Mouse (Mus musculus): ENCODE data around the gene Gm2075. TPM values are rescaled to one million over a fixed set of nuclear protein-coding genes. Genes with fewer than 3 reads are reported as not detected.

Gene Gm2075
- not detected for polyA plus RNA-seq (2017; shearing (Covaris generic))

DNA sequence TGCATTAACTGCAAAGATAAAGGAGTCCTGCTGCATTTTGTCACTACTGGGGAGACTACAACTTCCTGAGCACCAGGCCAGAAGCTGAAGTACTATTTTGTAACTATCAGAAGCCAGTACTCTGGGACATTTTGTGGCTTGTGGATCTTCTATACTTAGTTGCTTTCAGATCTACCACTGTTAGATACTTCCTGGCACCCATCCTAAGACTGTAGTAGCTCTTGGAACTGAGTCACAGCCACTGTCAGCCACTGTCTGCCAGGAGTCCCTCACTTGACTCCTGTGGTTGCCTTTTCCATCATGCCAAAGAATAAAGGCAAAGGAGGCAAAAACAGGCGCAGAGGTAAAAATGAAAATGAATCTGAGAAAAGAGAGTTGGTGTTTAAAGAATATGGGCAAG, at the start of gene Gm2075:
Gm2075 (plus strand) TSS at position 301 of the 400 bp plus-strand sequence.

DNA sequence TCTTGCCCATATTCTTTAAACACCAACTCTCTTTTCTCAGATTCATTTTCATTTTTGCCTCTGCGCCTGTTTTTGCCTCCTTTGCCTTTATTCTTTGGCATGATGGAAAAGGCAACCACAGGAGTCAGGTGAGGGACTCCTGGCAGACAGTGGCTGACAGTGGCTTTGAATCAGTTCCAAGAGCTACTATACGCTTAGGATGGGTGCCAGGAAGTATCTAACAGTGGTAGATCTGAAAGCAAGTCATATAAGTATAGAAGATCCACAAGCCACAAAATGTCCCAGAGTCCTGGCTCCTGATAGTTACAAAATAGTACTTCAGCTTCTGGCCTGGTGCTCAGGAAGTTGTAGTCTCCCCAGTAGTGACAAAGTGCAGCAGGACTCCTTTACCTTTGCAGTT, 7.0 kb downstream of the Gm2075 start, which contains the start of gene Gm6803:
Gm6803 (minus strand) TSS at position 101 of the 400 bp plus-strand sequence.

DNA sequence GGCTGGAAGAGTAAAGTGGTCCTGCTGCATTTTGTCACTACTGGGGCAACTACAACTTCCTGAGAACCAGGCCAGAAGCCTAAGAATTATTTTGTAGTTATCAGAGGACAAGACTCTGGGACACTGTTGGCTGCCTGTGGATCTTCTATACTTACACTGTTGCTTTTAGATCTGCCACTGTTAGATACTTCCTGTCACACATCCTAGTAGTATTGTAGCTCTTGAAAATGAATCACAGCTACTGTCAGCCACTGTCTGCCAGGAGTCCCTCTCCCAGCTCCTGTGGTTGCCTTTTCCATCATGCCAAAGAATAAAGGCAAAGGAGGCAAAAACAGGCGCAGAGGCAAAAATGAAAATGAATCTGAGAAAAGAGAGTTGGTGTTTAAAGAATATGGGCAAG, 15.1 kb downstream of the Gm2075 start, which contains the start of gene Gm2056:
Gm2056 (plus strand) TSS at position 301 of the 400 bp plus-strand sequence.

Other genes with a start within 250 kb of the Gm2075 start
- not detected for gene Gm21319, start 236.1 kb upstream of the Gm2075 start, polyA plus RNA-seq (2017; shearing (Covaris generic))
- gene Gm21936, start 216.3 kb upstream of the Gm2075 start, polyA plus RNA-seq (2017; shearing (Covaris generic)): not detected
- not detected for gene BB287469, start 195.3 kb upstream of the Gm2075 start, polyA plus RNA-seq (2017; shearing (Covaris generic))
- gene Gm2001, start 169.5 kb upstream of the Gm2075 start, polyA plus RNA-seq (2017; shearing (Covaris generic)): not detected
- not detected for gene Gm2016, start 137.8 kb upstream of the Gm2075 start, polyA plus RNA-seq (2017; shearing (Covaris generic))
- gene Gm2022, start 116.5 kb upstream of the Gm2075 start, polyA plus RNA-seq (2017; shearing (Covaris generic)): not detected
- gene Gm2035, start 92.0 kb upstream of the Gm2075 start, polyA plus RNA-seq (2017; shearing (Covaris generic)): not detected
- gene Gm2042, start 57.8 kb upstream of the Gm2075 start, polyA plus RNA-seq (2017; shearing (Covaris generic)): not detected
- not detected for gene Gm6803, start 6.9 kb downstream of the Gm2075 start, polyA plus RNA-seq (2017; shearing (Covaris generic))
- gene Gm2056, start 15.2 kb downstream of the Gm2075 start, polyA plus RNA-seq (2017; shearing (Covaris generic)): not detected
- not detected for gene Gm16368, start 71.8 kb downstream of the Gm2075 start, polyA plus RNA-seq (2017; shearing (Covaris generic))
- gene Gm10436, start 170.3 kb downstream of the Gm2075 start, polyA plus RNA-seq (2017; shearing (Covaris generic)): not detected
- not detected for gene Gm8332, start 238.3 kb downstream of the Gm2075 start, polyA plus RNA-seq (2017; shearing (Covaris generic))

Data from CD4-positive, CD25-positive, alpha-beta regulatory T cell, adult 9 weeks (primary cell).